15 mouse cellular contexts compared by ENCODE assay signal in the genomic region with DNA sequence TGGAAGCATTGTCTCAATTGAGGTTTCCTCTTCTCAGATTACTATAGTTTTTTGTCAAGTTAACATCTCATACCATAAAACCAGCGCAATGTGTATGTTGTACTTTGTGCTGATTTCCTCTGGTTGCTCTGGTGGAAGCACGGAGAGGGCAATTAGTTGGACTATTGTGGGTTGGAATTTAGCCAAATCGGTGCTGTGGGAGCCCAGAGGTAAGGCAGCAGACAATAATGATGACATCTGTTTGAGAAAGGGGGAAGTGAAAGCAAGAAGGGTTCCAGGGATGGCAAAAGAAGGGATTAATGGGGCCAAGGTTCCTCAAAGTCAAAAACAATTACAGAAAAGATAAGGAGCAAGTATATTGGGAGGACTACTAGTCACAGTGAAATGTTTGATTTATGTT. TPM values are rescaled to one million over a fixed set of nuclear protein-coding genes. Genes with fewer than 3 reads are reported as not detected.
"Had no signal": no experiment of that assay in that cellular context is flagged by ENCODE, and none has a peak within 500 bp of the region (broad histone marks: within the 10 kb centered on the region; RNA-seq: fewer than 3 reads in every experiment).

No protein-coding gene starts in this region.

- H3K27me3 ChIP-seq: kidney, embryonic 15.5 days; limb, embryonic 13.5 days; liver, embryonic 12.5 days; neural tube, embryonic 15.5 days had no signal

- H3K4me1 ChIP-seq: kidney, embryonic 15.5 days; limb, embryonic 13.5 days; liver, embryonic 12.5 days; midbrain, embryonic 10.5 days; neural tube, embryonic 15.5 days had no signal

- H3K9ac ChIP-seq: kidney, embryonic 15.5 days; limb, embryonic 13.5 days; liver, embryonic 12.5 days; lung, embryonic 14.5 days; neural tube, embryonic 15.5 days had no signal

- H3K9me3 ChIP-seq: kidney, embryonic 15.5 days; limb, embryonic 13.5 days; liver, embryonic 12.5 days; midbrain, embryonic 10.5 days; neural tube, embryonic 15.5 days had no signal

- H3K4me3 ChIP-seq: kidney, embryonic 15.5 days; limb, embryonic 13.5 days; liver, embryonic 12.5 days; midbrain, embryonic 10.5 days; myocyte; neural tube, embryonic 15.5 days had no signal

- H3K27ac ChIP-seq: kidney, embryonic 15.5 days; limb, embryonic 13.5 days; liver, embryonic 12.5 days; midbrain, embryonic 10.5 days; neural tube, embryonic 15.5 days had no signal

- ATAC-seq: liver, embryonic 12.5 days had no signal

- H3K4me2 ChIP-seq: kidney, embryonic 15.5 days; limb, embryonic 13.5 days; liver, embryonic 12.5 days; lung, embryonic 14.5 days; neural tube, embryonic 15.5 days had no signal

- DNase-seq: kidney, postnatal 14 days; left cerebral cortex, postnatal 4 days; lung, embryonic 14.5 days; lung, postnatal 14 days; midbrain, embryonic 14.5 days; right cerebral cortex, adult 18-20 months; right cerebral cortex, postnatal 25 days; thymus, adult 18-20 months; thymus, postnatal 25 days had no signal

RNA-seq across cellular contexts. Expression of gene Smarca1, which starts 35.2 kb away (rescaled TPM):
- polyA plus RNA-seq: myocyte had no signal
